Mouse (Mus musculus): ENCODE measurements around the gene Ifrd1. TPM values are rescaled to one million over a fixed set of nuclear protein-coding genes. Genes with fewer than 3 reads are reported as not detected.
"Not testable (repeated sequence)": the region's sequence is repeated elsewhere in the genome, so short reads cannot be mapped to it uniquely, and the experiment has no call there.

Gene Ifrd1
- total RNA-seq (2014; fragmentation: Nextera tagmentation) (76.2 and 99.2 TPM in 2 replicates), total RNA-seq (2017) (119 and 171 TPM in 2 replicates)

- ATAC-seq (replicated peaks; ENCODE audit: low FRiP score, low TSS enrichment, poor library complexity, severe bottlenecking): peak; percentile 31; the same call in 1 of the 2 replicates
These were observed at the start of gene Ifrd1 for GRCm38 (mm10) chr12:40248454-40249180. TSS of gene Ifrd1 (minus strand) at chr12:40248504.

DNA sequence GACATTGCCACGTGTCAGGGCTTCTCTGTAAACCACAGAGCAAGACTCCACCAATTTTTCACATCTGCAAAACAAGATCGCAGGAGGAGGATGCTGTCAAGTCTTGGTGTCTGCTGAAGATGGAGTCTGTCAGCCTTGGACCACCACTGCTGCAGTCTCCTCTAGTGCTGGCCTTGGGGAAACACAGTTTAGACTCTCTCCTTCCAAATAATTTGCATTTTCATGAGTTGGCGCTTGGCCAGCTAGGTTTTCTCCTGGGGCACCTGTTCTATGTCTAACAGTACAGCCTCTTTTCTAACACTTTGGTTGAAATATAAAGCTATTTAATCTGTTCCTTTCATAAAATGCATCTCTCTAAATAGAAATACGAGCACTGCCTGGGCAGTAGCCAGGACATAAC, 38.2 kb upstream of the Ifrd1 start:
- no peak for ATAC-seq (replicated peaks; ENCODE audit: low FRiP score, low TSS enrichment, poor library complexity, severe bottlenecking)

GRCm38 (mm10) chr12:40280596-40281325, 32.5 kb upstream of the Ifrd1 start:
- no peak for ATAC-seq (replicated peaks; ENCODE audit: low FRiP score, low TSS enrichment, poor library complexity, severe bottlenecking)

- no peak for ATAC-seq (replicated peaks; ENCODE audit: low FRiP score, low TSS enrichment, poor library complexity, severe bottlenecking)
These were observed 29.3 kb upstream of the Ifrd1 start for GRCm38 (mm10) chr12:40277581-40277980.

DNA sequence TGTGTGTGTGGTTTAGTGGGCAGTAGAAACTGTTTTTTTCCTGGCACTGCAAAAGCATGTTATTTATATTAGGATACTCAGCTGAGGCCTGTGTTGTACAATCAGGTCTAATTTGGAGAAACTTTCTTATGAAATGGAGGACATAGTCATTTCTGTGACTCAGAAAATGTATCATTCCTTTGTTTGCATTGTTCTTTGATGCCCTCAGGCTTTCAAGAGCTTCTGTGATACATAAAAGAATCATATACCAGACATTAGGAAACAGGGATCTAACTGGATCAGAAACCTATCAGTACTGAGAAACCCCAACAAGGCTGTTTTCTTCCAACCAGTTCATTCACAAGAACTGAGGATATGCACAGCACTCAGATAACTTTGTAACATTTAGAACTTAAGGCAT, 26.6 kb upstream of the Ifrd1 start:
- ATAC-seq (replicated peaks; ENCODE audit: low FRiP score, low TSS enrichment, poor library complexity, severe bottlenecking): no peak

GRCm38 (mm10) chr12:40273339-40273738, 25.0 kb upstream of the Ifrd1 start:
- no peak for ATAC-seq (replicated peaks; ENCODE audit: low FRiP score, low TSS enrichment, poor library complexity, severe bottlenecking)

DNA sequence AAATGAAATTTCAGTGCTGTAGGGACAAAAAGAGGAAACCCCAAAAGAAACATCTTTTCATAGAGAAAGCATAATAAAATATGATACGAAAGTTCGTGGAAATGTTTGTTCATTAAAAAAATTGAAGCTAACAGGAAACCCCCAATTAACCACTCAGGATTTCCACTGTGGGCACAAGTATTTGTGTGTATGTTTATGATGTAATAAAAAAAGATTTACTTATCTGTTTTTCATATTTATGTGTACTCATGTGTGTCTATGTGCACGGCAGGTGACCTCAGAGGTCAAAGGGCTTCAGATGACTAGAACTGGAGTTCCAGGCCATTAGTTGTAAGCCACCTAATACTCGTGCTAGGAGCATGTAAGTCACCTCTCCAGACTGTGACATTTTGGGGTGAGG, 24.4 kb upstream of the Ifrd1 start:
- no peak for ATAC-seq (replicated peaks; ENCODE audit: low FRiP score, low TSS enrichment, poor library complexity, severe bottlenecking)

- no peak for ATAC-seq (replicated peaks; ENCODE audit: low FRiP score, low TSS enrichment, poor library complexity, severe bottlenecking)
These were observed 20.0 kb upstream of the Ifrd1 start for GRCm38 (mm10) chr12:40268313-40268712.

DNA sequence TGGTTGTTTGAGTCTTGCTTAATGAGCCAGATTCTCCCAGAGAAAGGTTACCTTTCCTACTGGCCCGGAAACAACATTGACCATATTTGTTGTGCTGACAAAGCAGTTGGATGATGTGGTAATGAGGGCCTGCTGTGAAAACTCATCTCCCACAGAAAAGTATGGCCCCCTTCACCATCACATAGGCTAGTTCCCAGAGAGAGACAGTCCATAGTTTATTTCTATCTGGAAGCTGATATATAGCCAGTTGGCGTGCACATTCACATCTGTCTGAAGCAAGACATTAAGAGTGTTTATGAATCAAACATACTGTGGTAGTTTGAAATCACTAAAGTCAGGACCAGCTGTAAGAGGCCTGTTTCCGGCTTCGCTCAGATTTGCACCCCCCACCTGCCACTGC, 15.4 kb upstream of the Ifrd1 start:
- ATAC-seq (replicated peaks; ENCODE audit: low FRiP score, low TSS enrichment, poor library complexity, severe bottlenecking): no peak

DNA sequence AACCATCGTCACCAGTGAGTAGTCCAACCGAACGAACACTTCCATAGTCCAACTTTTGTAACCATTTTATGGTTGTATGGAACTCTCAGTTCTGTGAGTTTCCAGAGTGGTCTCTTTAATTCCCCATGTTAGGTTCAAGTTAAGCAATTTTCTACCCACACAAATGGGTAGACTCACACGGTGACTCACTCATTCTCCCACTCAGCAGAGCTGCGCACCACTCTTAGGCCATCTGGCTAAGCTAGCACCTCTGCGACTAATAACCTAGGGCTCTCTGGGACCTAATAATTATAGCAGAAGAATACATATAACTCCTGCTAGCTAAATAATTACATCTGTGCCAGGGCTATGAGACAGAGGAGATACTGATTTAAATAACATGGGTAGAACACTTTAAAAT, 14.7 kb upstream of the Ifrd1 start:
- no peak for ATAC-seq (replicated peaks; ENCODE audit: low FRiP score, low TSS enrichment, poor library complexity, severe bottlenecking)

GRCm38 (mm10) chr12:40258462-40259000, 10.2 kb upstream of the Ifrd1 start:
- ATAC-seq (replicated peaks; ENCODE audit: low FRiP score, low TSS enrichment, poor library complexity, severe bottlenecking): no peak

DNA sequence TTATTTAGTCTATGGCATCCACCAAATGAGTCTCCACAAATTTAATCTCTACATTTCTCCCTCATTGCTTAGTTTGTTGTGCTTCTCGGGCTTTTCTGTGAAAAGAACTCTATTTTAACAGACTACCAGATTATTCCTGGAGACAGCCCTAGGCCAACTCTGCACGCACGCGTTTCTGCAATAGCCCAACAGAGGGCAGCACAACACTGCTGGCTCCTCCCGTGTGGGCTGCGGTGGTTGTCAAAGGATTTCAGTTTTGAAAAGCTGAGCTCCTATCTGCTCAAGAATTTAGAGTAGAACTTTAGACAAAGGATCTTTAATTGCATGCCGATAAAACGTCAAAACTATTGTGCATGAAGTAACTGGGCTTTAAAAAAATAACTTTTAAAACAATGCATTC, 8.9 kb upstream of the Ifrd1 start:
- ATAC-seq (replicated peaks; ENCODE audit: low FRiP score, low TSS enrichment, poor library complexity, severe bottlenecking): peak; percentile 93

GRCm38 (mm10) chr12:40256543-40256942, 8.2 kb upstream of the Ifrd1 start:
- ATAC-seq (replicated peaks; ENCODE audit: low FRiP score, low TSS enrichment, poor library complexity, severe bottlenecking): no peak

DNA sequence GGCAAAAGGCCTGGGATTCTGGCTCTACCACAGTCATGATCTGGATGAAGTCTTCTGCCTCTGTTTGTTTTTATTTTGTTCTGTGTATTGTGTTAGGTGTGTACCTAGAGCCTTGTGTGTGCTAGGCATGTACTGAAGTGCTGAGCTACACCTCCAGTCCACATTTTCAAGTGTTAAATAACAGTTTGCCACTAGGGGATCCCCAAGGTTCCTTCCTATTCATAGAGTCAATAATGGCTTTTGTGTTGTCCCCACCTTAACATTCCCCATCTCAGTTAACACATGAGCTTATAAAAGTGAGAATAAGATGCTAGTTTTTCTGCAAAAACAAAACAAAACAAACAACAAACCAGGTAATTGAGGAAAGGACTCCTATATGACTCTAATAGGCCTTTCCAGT, 7.7 kb upstream of the Ifrd1 start:
- ATAC-seq (replicated peaks; ENCODE audit: low FRiP score, low TSS enrichment, poor library complexity, severe bottlenecking): no peak

GRCm38 (mm10) chr12:40255310-40255709, 7.0 kb upstream of the Ifrd1 start:
- not testable (repeated sequence) for ATAC-seq (replicated peaks; ENCODE audit: low FRiP score, low TSS enrichment, poor library complexity, severe bottlenecking)

- ATAC-seq (replicated peaks; ENCODE audit: low FRiP score, low TSS enrichment, poor library complexity, severe bottlenecking): no peak
These were observed 6.4 kb upstream of the Ifrd1 start for GRCm38 (mm10) chr12:40254729-40255128.

GRCm38 (mm10) chr12:40253241-40253640, 4.9 kb upstream of the Ifrd1 start:
- ATAC-seq (replicated peaks; ENCODE audit: low FRiP score, low TSS enrichment, poor library complexity, severe bottlenecking): no peak

DNA sequence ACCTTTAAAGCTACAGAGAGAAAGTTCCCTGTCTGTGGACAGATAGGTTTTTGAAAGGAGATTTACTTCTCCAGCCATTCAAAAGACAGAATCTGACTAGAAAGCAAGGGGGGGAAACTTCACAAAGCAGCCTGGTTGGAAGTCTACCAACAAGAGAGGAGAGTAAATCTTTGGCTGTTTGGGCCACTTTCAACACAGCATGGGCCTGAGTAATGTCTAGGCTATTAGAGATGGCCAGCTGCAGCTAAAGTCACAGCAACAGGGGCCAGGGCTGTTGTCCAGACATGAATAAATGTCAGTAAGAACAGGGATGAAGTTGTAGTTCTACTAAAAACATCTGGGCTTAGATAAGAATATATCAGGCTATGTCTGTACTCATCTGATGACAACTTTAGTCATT, 2.0 kb upstream of the Ifrd1 start:
- no peak for ATAC-seq (replicated peaks; ENCODE audit: low FRiP score, low TSS enrichment, poor library complexity, severe bottlenecking)

DNA sequence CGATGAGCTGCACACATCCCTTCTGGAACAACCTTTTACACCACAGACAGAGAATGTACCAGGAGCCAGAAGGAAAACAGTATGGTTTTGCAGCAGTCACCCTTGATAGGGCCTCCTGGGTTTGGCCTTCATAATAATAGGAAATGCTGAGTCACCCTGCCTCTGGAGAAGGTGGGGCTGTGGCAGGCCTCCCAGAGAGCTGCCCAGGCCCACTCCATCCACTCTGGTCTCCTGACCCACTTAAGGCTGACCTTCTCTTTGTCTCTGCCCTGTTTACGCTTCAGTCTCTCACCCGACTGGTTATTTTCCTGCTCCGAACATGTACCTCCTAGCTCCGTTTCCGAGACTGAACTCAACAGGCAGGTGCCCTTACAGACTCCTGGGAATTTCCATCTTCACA, 328 bp downstream of the Ifrd1 start:
- ATAC-seq (replicated peaks; ENCODE audit: low FRiP score, low TSS enrichment, poor library complexity, severe bottlenecking): peak; percentile 92

DNA sequence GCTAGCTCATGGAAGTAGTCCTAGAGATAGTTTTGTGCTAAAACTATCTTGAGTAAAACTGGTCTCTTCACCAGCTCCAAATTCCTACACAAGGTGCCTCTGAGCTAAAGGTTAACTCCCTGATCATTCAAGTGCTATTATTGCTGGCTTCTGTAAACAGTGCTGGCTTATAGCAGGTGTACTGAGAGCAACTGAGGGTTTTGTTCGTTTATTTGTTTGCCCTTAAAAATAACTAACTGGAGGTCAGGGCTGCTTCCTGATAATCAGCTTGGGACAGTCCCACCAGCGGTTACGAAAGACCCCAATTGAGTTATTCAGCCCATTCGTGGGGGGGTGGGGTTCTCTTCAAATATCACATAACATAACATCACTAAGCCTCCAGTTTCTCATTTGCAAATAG, 920 bp downstream of the Ifrd1 start:
- ATAC-seq (replicated peaks; ENCODE audit: low FRiP score, low TSS enrichment, poor library complexity, severe bottlenecking): no peak
